Mouse (Mus musculus): ENCODE data around the gene 1700008P02Rik. TPM values are rescaled to one million over a fixed set of nuclear protein-coding genes. Genes with fewer than 3 reads are reported as not detected.
"Not testable (repeated sequence)": the region's sequence is repeated elsewhere in the genome, so short reads cannot be mapped to it uniquely, and the experiment has no call there.

The 1700008P02Rik gene
- polyA plus RNA-seq (2014; fragmentation: Nextera tagmentation; extraction: Ambion mirVana), result not detected in 2 replicates

DNA sequence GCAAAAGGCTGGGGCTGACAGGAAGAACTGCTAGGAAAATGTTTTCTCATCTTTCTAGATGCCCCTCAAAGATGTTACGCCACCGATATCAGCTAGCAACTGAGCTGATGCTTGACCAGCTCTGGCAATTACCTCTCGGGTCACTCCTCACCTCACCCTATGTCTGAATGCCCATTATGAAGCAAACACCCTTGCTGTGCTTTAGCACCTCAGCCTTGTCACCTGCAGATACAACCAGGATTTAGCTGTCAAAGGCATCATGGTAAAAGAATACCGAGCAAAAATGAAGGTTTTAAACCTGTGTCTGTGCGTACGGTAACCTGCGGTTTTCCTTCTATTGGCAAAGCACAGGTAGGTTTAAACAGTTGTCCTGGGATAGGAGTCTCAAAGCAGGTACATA, at the start of gene 1700008P02Rik:
Gene 1700008P02Rik, minus strand, starts transcription at position 101 of the 400 bp plus-strand sequence.
- H3K36me3 ChIP-seq (ENCODE audit: control insufficient read depth, insufficient read depth, low read length), result no peaks in the 10 kb centered on the region
- no peaks in the 10 kb centered on the region for H3K27me3 ChIP-seq (ENCODE audit: control insufficient read depth, insufficient read depth, low read length)
- ATAC-seq (replicated peaks; ENCODE audit: insufficient number of reproducible peaks, low FRiP score, low TSS enrichment), result no peak
- no peak within 1 kb of the TSS for H3K4me2 ChIP-seq
- H3K4me1 ChIP-seq (ENCODE audit: control insufficient read depth, insufficient read depth, low read length), result no peaks in the 10 kb centered on the region
- no peaks in the 10 kb centered on the region for H3K9me3 ChIP-seq (replicated peaks; ENCODE audit: control insufficient read depth, low read length)
- H3K4me3 ChIP-seq (ENCODE audit: low read depth, low read length), result no peak within 1 kb of the TSS
- no peak within 1 kb of the TSS for H3K9ac ChIP-seq (ENCODE audit: low read depth, low read length)
- WGBS (ENCODE audit: insufficient replicate concordance), result 88% methylated on average over 7 of the region's 7 CpGs
- H3K27ac ChIP-seq (ENCODE audit: low read depth, low read length), result no peak within 1 kb of the TSS

GRCm38 (mm10) chr3:6649411-6649810, 29.2 kb upstream of the 1700008P02Rik start:
- H3K4me3 ChIP-seq (ENCODE audit: low read depth, low read length), result no peak overlapping the region
- H3K4me2 ChIP-seq, result no peak overlapping the region
- no peak for ATAC-seq (replicated peaks; ENCODE audit: insufficient number of reproducible peaks, low FRiP score, low TSS enrichment)
- no peaks in the 10 kb centered on the region for H3K36me3 ChIP-seq (ENCODE audit: control insufficient read depth, insufficient read depth, low read length)
- H3K27me3 ChIP-seq (ENCODE audit: control insufficient read depth, insufficient read depth, low read length), result no peaks in the 10 kb centered on the region
- no peaks in the 10 kb centered on the region for H3K4me1 ChIP-seq (ENCODE audit: control insufficient read depth, insufficient read depth, low read length)
- no peak overlapping the region for H3K9ac ChIP-seq (ENCODE audit: low read depth, low read length)
- H3K27ac ChIP-seq (ENCODE audit: low read depth, low read length), result no peak overlapping the region
- 64% methylated on average over 2 of the region's 2 CpGs for WGBS (ENCODE audit: insufficient replicate concordance)
- H3K9me3 ChIP-seq (replicated peaks; ENCODE audit: control insufficient read depth, low read length), result no peaks in the 10 kb centered on the region

DNA sequence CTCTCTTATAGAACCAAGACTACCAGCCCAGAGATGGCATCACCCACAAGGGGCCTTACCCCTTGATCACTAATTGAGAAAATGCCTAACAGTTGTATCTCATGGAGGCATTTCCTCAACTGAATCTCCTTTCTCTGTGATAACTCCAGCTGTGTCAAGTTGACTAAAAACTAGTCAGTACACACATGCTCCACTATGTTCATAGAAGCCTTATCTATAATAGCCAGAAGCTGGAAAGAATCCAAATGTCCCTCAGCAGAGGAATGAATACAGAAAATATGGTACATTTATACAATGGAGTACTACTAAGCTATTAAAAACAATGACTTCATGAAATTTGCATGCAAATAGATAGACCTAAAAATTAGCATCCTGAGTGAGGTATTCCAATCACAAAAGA, 17.9 kb upstream of the 1700008P02Rik start:
- not testable (repeated sequence) for H3K9ac ChIP-seq (ENCODE audit: low read depth, low read length); H3K27me3 ChIP-seq (ENCODE audit: control insufficient read depth, insufficient read depth, low read length); H3K9me3 ChIP-seq (replicated peaks; ENCODE audit: control insufficient read depth, low read length); H3K4me3 ChIP-seq (ENCODE audit: low read depth, low read length); H3K4me2 ChIP-seq; H3K4me1 ChIP-seq (ENCODE audit: control insufficient read depth, insufficient read depth, low read length); H3K27ac ChIP-seq (ENCODE audit: low read depth, low read length); ATAC-seq (replicated peaks; ENCODE audit: insufficient number of reproducible peaks, low FRiP score, low TSS enrichment); H3K36me3 ChIP-seq (ENCODE audit: control insufficient read depth, insufficient read depth, low read length)

DNA sequence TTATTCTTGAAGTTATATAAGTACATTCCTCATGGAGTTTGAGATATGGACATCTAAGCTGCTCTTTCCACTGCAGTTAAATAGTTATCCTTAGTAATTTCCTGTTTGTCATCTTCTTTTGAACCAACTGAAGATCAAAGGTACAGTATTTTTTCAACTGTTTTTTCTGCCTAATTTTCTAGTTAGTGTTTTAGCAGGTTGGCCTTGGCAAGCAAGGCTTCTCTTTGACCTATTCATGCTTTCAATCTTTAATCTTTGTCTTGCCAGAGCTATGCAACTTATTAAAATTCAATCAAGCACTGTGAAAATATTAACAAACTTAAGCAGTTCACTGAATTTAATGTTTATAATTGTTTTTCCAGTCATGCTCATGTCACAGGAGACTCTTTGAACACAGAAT, 14.0 kb upstream of the 1700008P02Rik start:
- Histone ChIP-seq H3K9ac (ENCODE audit: low read depth, low read length) (no peak overlapping the region), H3K9me3 (replicated peaks; ENCODE audit: control insufficient read depth, low read length) (no peaks in the 10 kb centered on the region)
- no peak for ATAC-seq (replicated peaks; ENCODE audit: insufficient number of reproducible peaks, low FRiP score, low TSS enrichment)

DNA sequence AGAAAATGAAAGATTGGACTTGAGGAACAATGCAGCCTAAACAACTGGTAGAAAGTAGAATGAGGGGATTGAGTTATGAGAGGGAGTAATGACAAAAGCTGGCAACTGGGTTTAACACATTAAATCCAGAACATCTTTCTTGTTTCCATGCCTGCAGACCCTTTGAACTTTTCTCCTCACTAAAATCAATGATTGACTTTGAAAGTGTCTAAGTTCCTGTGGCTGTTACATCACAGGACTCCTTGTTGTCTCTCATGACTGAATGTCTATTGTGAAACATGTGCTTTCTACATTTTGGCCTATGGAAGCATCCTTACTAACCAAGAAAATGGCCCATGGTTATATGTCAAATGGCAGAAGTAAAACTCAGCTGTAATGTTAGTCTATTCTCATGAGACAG, 2.4 kb downstream of the 1700008P02Rik start:
- no peak overlapping the region for H3K4me2 ChIP-seq
- no peak overlapping the region for H3K4me3 ChIP-seq (ENCODE audit: low read depth, low read length)
- H3K9me3 ChIP-seq (replicated peaks; ENCODE audit: control insufficient read depth, low read length), result no peaks in the 10 kb centered on the region
- H3K9ac ChIP-seq (ENCODE audit: low read depth, low read length), result no peak overlapping the region
- H3K27me3 ChIP-seq (ENCODE audit: control insufficient read depth, insufficient read depth, low read length), result no peaks in the 10 kb centered on the region
- no peak for ATAC-seq (replicated peaks; ENCODE audit: insufficient number of reproducible peaks, low FRiP score, low TSS enrichment)
- no peaks in the 10 kb centered on the region for H3K36me3 ChIP-seq (ENCODE audit: control insufficient read depth, insufficient read depth, low read length)
- H3K27ac ChIP-seq (ENCODE audit: low read depth, low read length), result no peak overlapping the region
- no peaks in the 10 kb centered on the region for H3K4me1 ChIP-seq (ENCODE audit: control insufficient read depth, insufficient read depth, low read length)

More for the DNA sequence above, 14.0 kb upstream of the 1700008P02Rik start:
- H3K27ac ChIP-seq (ENCODE audit: low read depth, low read length), result no peak overlapping the region
- H3K4me2 ChIP-seq, result no peak overlapping the region
- H3K4me3 ChIP-seq (ENCODE audit: low read depth, low read length), result no peak overlapping the region
- no peaks in the 10 kb centered on the region for H3K4me1 ChIP-seq (ENCODE audit: control insufficient read depth, insufficient read depth, low read length)
- no peaks in the 10 kb centered on the region for H3K27me3 ChIP-seq (ENCODE audit: control insufficient read depth, insufficient read depth, low read length)
- no peaks in the 10 kb centered on the region for H3K36me3 ChIP-seq (ENCODE audit: control insufficient read depth, insufficient read depth, low read length)

Measured in heart, embryonic 11.5 days (tissue).